Mouse (Mus musculus): Measurements from ENCODE around the gene Trip10. TPM values are rescaled to one million over a fixed set of nuclear protein-coding genes. Genes with fewer than 3 reads are reported as not detected.

Trip10 gene
- polyA plus RNA-seq, 1 experiment from 2014 or later, result 42.1 TPM

DNA sequence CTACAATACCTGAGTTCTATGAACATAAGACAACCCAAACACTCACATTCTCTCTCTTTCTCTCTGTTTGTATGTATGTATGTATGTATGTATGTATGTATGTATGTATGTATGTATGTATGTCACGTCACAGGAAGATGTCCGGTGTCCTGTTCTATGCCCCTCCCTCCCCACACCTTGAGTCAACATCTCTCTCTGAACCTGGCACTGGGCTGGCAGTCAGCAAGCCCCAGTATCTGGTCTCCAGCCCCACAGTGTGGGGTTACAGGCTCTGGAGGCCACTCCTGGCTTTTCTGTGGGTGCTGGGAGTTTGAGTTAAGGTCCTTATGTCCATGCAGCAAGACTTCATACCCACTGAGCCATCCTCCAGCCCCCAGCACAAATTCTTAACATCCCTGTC, 21.8 kb upstream of the Trip10 start:
- DNase-seq (ENCODE audit: low spot score), result no peak
- no peaks in the 10 kb centered on the region for H3K9me3 ChIP-seq (replicated peaks)
- no peak overlapping the region for H3K4me3 ChIP-seq

DNA sequence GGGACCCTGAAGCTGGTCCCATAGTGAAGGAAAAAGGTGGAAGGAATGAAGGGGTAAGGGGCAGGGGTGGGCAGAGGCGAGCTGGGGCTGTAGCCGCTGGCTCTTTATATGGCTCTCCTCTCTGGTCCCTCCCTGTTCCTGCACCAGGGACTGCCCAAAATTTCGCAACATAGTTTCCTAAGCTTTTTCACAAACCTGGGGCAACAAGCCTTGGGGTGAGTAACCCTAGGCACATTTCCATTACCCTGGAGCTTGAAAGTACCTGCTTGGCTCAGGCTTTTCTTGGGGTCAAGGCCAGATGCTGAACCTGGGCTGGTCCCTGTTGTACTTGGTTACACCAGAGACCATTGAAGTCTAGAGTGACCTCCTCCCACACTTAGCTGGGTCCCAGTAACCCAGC, 21.2 kb upstream of the Trip10 start, which contains the start of gene C3:
Gene C3 (minus strand): TSS at position 123 of the 400 bp plus-strand sequence.
- H3K27me3 ChIP-seq (ENCODE audit: low read depth, poor library complexity, severe bottlenecking), result peaks cover 3% of the 10 kb centered on the region; the same call in 1 of the 2 replicates
- H3K9me3 ChIP-seq (replicated peaks), result no peaks in the 10 kb centered on the region
- no peak within 1 kb of the TSS for H3K4me3 ChIP-seq
- H3K4me1 ChIP-seq, result no peaks in the 10 kb centered on the region
- no peaks in the 10 kb centered on the region for H3K36me3 ChIP-seq
- DNase-seq (ENCODE audit: low spot score), result no peak
- 88% methylated on average over 3 of the region's 3 CpGs for WGBS
- H3K27ac ChIP-seq (replicated peaks), result no peak within 1 kb of the TSS

More for the DNA sequence above, 21.8 kb upstream of the Trip10 start:
- Histone ChIP-seq H3K36me3 (no peaks in the 10 kb centered on the region), H3K27me3 (ENCODE audit: low read depth, poor library complexity, severe bottlenecking) (peaks cover 3% of the 10 kb centered on the region; the same call in 1 of the 2 replicates), H3K4me1 (no peaks in the 10 kb centered on the region), H3K27ac (replicated peaks) (no peak overlapping the region)
- 85% methylated on average over 2 of the region's 2 CpGs for WGBS

DNA sequence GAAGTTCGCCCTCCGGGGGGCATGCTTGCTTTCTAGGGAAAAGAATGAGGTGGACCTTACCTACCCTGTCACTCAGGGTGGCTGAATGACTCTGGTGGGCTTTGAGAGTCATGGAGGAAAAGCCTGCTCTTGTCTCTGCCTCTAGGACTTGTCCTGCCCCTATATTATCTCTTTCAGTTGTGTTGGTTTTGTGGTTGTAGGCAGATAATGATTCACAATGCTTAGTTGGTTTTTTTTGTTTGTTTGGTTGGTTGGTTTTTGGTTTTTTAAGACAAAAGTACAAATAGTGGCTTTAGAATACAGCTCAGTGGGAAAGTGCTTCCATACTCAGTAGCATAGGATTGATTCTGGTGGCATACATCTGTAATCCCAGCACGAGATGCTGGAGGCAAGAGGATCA, 20.4 kb upstream of the Trip10 start:
- DNase-seq (ENCODE audit: low spot score), result no peak
- no peak overlapping the region for H3K4me3 ChIP-seq
- H3K36me3 ChIP-seq, result no peaks in the 10 kb centered on the region
- H3K9me3 ChIP-seq (replicated peaks), result no peaks in the 10 kb centered on the region
- H3K27ac ChIP-seq (replicated peaks), result no peak overlapping the region
- WGBS, result 82% methylated on average over 3 of the region's 3 CpGs
- no peaks in the 10 kb centered on the region for H3K4me1 ChIP-seq
- peaks cover under 1% of the 10 kb centered on the region; the same call in 1 of the 2 replicates for H3K27me3 ChIP-seq (ENCODE audit: low read depth, poor library complexity, severe bottlenecking)

DNA sequence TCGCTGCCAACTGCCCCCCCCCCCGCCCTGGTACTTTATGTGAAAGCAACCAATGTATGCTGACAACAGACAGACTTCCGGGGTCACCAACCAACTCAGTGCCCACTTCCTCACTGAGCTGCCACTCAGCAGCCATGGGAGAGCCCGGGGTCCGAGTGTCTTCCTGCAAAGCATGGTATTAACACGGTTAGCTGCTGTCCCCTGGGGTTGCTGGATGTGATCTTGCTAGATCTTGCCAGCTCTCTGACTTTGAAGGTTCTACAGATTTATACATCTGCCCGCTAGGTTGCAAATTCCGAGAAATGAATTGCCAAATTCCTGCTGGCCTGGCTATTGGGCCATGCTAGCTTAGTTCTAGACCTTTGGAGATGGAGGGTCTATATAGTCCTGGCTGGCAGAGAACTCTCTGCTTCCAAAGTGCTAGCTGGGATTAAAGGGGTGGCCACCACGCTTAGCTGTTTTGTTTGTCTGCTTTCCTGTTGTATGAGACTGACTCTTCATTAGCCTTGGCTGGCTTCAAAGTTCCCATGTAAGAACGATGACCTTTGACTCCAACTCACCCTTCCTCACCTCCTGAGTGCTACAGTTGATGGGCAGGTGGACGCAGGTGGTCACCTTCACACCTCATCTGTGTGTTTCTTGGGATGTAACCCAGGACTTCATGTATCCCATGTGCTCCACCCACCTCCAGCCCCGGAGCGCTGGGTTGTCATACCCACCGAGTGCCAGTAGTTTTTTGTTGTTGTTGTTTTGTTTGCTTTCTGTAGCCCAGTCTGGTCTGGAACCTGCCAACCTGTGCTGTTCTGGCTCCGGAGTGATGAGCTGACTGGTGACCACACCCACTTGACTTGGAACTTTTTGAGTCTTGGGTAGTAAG, 19.2 kb upstream of the Trip10 start:
- H3K27me3 ChIP-seq (ENCODE audit: low read depth, poor library complexity, severe bottlenecking), result no peaks in the 10 kb centered on the region
- no peak overlapping the region for H3K27ac ChIP-seq (replicated peaks)
- DNase-seq (ENCODE audit: low spot score), result no peak
- no peak overlapping the region for H3K4me3 ChIP-seq
- peaks cover 9% of the 10 kb centered on the region for H3K36me3 ChIP-seq
- no peaks in the 10 kb centered on the region for H3K9me3 ChIP-seq (replicated peaks)
- 82% methylated on average over 15 of the region's 15 CpGs for WGBS
- no peaks in the 10 kb centered on the region for H3K4me1 ChIP-seq

DNA sequence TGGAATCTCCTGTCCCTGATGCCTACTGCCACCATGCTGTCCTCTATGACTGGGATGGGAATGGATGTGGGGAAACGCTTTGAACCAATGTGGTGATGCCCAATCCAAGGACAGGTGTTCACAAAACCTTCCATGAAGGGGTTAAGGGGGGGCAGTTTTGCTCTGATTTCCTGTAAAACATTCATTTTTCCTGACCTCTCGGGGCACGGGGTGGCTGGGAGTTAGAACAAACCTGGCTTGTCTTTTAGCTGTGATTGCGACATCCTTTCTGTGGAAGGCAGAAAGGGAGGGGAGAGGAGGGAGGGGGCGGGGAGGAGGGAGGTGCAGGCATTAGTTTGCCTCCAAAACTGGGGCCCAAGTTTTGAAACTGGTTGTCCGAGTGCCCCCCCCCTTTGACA, 18.5 kb upstream of the Trip10 start:
- no peak for DNase-seq (ENCODE audit: low spot score)
- no peaks in the 10 kb centered on the region for H3K4me1 ChIP-seq
- H3K36me3 ChIP-seq, result peaks cover 14% of the 10 kb centered on the region
- no peak overlapping the region for H3K27ac ChIP-seq (replicated peaks)
- no peaks in the 10 kb centered on the region for H3K9me3 ChIP-seq (replicated peaks)
- WGBS, result 74% methylated on average over 6 of the region's 6 CpGs
- no peaks in the 10 kb centered on the region for H3K27me3 ChIP-seq (ENCODE audit: low read depth, poor library complexity, severe bottlenecking)
- no peak overlapping the region for H3K4me3 ChIP-seq

DNA sequence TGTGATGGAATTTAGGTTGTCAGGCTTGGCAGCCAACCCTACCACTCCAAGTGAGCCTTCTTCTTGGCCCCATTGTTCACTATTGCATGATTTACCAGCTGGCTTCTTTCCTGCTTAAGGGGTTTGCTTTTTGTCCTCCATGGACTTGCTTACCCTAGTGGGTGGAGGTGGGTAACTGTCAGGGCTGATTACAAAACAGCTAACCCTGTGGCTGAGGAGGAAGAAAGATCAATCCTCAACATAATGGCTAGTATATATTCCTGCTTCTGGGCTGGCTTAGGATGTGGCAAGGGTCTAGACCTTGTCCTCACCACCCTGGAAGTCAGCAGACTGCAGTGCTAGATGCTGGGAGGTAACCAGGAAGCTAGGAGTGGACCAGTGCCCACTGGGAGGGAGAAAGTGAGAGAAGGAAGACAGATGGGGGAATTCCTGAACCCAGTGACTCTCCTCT, 17.9 kb upstream of the Trip10 start:
- Histone ChIP-seq H3K9me3 (replicated peaks) (no peaks in the 10 kb centered on the region), H3K36me3 (peaks cover 20% of the 10 kb centered on the region), H3K27me3 (ENCODE audit: low read depth, poor library complexity, severe bottlenecking) (no peaks in the 10 kb centered on the region), H3K4me3 (no peak overlapping the region), H3K27ac (replicated peaks) (no peak overlapping the region), H3K4me1 (no peaks in the 10 kb centered on the region)
- DNase-seq (ENCODE audit: low spot score), result no peak

DNA sequence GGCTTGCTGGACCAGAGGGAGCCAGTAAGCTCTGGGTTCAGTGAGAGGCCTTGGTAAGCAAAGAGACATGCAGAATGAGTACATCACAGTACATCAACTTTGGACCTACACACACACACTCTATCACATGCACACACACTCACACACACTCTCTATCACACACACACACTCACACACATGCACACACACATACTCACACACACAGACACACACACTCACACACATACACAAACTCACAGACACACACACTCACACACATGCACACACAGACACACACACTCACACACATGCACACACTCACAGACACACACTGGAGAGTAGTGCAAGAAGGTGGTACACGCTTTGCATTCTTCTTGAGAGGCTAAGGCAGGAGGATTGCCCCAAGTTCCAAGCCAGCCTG, 17.1 kb upstream of the Trip10 start:
- 83% methylated on average over 1 of the region's 1 CpGs for WGBS
- Histone ChIP-seq H3K4me1 (no peaks in the 10 kb centered on the region), H3K4me3 (no peak overlapping the region), H3K9me3 (replicated peaks) (no peaks in the 10 kb centered on the region), H3K27ac (replicated peaks) (no peak overlapping the region), H3K36me3 (peaks cover 29% of the 10 kb centered on the region), H3K27me3 (ENCODE audit: low read depth, poor library complexity, severe bottlenecking) (no peaks in the 10 kb centered on the region)
- no peak for DNase-seq (ENCODE audit: low spot score)

DNA sequence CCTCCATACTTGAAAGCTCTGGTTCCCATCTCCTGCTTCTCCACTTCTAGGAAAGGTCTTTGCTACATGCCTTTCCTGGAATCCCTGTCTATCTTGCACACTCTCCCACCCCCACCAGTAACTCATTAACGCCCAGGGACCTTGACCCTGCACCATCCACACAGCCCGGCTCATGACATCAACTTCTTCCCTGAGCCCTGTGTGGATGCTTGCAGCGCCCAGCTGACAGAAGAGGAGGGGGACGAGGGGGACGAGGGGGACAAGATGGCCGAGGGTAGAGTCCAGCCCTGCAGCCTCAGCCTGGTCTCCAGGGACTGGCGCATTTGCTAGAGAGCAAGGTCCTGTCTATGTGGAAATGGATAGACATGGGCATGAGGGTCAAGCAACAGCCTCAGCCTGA, 16.2 kb upstream of the Trip10 start:
- no peak overlapping the region for H3K4me3 ChIP-seq
- 65% methylated on average over 7 of the region's 7 CpGs for WGBS
- H3K27ac ChIP-seq (replicated peaks), result no peak overlapping the region
- DNase-seq (ENCODE audit: low spot score), result no peak
- no peaks in the 10 kb centered on the region for H3K4me1 ChIP-seq
- peaks cover 37% of the 10 kb centered on the region for H3K36me3 ChIP-seq
- no peaks in the 10 kb centered on the region for H3K27me3 ChIP-seq (ENCODE audit: low read depth, poor library complexity, severe bottlenecking)
- H3K9me3 ChIP-seq (replicated peaks), result no peaks in the 10 kb centered on the region

DNA sequence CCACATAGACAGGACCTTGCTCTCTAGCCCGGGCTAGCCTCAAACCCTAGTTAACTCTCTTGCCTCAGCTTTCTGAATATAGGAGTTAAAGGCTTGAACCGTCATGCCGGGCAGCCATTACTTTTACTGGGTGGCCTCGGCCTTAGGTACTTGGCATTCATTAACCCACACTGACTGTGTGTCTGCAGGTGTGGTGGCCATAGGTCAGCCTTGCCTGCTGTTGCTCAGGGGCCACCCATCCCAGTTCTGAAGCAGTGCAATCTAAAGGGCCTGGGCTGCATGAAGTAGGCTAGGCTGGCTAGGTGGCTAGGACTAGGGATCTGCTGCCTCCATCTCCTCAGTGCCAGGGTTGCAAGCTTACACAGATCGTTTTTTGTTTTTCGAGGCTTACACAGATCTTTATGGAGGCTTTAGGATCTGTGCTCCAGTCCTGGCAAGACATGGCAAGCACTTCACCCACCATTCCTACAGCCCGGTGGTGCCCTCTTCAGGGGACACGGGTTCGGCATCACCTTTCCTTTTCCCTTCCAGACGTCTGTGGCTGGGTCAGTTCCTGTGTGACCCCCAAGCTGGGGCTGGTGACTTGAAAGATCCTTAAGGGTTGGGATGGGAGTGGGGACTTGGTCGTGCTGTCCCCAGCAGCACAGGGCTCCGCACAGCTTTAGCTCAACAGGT, 14.9 kb upstream of the Trip10 start:
- Histone ChIP-seq H3K27me3 (ENCODE audit: low read depth, poor library complexity, severe bottlenecking) (no peaks in the 10 kb centered on the region), H3K4me1 (no peaks in the 10 kb centered on the region), H3K36me3 (peaks cover 38% of the 10 kb centered on the region), H3K27ac (replicated peaks) (no peak overlapping the region), H3K4me3 (no peak overlapping the region), H3K9me3 (replicated peaks) (no peaks in the 10 kb centered on the region)
- DNase-seq (ENCODE audit: low spot score), result no peak
- WGBS, result 80% methylated on average over 12 of the region's 12 CpGs

DNA sequence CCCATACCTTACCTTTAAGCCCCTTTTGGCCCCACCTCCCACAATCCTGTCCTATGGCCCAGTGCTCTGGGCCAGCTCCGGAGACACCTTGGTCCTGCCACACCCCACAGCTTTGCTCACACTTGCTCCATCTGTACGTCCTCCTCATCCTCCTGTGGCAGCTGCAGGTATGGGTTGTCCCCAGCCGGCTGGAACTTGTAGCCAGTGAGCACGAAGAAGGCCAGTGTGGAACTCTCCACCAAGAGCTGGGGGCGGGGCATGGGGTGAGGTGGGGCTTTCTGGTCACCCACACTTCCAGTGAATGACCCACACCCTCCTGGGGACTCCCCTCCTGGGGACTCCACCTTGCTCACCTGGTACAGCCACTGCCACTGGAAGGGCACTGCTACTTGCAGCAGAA, 13.5 kb upstream of the Trip10 start:
- no peaks in the 10 kb centered on the region for H3K27me3 ChIP-seq (ENCODE audit: low read depth, poor library complexity, severe bottlenecking)
- WGBS, result 89% methylated on average over 5 of the region's 5 CpGs
- H3K4me1 ChIP-seq, result no peaks in the 10 kb centered on the region
- H3K27ac ChIP-seq (replicated peaks), result no peak overlapping the region
- H3K4me3 ChIP-seq, result no peak overlapping the region
- peaks cover 38% of the 10 kb centered on the region for H3K36me3 ChIP-seq
- DNase-seq (ENCODE audit: low spot score), result no peak
- H3K9me3 ChIP-seq (replicated peaks), result no peaks in the 10 kb centered on the region

DNA sequence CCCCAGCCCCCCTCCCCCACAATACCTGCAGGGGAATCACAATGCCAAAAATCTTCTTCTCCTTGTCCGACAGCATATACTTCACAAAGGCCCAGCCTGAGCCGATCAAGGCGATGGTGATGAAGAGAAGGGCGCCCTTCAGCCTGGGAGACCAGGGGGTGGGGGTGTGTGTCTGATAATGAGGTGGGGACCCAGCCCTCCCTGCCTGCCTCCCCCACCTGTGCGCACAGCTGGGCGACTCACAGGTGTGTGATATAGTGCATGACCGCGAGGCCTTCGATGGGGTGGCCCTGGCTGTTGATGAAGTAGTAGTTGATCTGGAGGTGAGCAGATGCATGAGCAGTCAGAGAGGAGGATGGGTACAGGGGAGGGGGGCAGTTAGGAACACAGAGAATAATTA, 12.1 kb upstream of the Trip10 start:
- DNase-seq (ENCODE audit: low spot score), result no peak
- Histone ChIP-seq H3K9me3 (replicated peaks) (no peaks in the 10 kb centered on the region), H3K4me3 (no peak overlapping the region), H3K27me3 (ENCODE audit: low read depth, poor library complexity, severe bottlenecking) (no peaks in the 10 kb centered on the region), H3K27ac (replicated peaks) (no peak overlapping the region), H3K36me3 (peaks cover 46% of the 10 kb centered on the region), H3K4me1 (no peaks in the 10 kb centered on the region)
- 91% methylated on average over 9 of the region's 9 CpGs for WGBS

DNA sequence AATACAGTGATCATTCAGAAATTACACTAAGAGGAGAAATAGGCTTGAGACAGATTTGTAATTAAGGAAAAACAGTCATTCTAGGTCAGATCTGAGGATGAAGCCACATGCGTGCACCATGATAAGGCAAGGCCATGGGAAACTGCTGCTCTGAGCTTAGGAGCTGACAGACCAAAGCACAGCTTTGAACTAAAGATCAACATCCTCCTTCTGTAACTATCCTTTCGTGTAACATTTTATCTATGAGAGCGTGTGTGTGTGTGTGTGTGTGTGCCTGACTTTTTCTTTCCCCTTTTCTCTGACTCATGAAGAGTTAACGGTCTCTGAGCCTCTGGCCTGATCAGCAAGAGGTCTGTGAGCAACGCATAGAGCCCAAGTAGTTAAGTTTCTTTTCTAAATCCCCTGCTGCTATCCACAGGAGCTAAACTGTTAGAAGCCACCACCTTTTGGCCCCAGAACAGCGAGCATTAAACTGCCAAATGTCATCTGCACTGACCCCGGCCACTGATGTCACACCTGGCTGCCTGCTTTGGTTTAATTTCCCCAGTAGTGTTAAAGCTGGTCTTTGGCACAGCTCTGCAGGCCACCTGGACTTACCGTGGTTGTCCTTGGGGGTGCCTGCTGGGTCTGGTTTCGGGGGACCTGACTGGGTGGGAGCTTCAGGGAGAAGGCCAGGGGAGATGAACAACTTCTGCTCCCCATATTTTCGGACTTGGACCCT, 5.4 kb upstream of the Trip10 start:
- no peak for DNase-seq (ENCODE audit: low spot score)
- 68% methylated on average over 10 of the region's 10 CpGs for WGBS
- no peak overlapping the region for H3K4me3 ChIP-seq
- H3K4me1 ChIP-seq, result peaks cover 17% of the 10 kb centered on the region
- H3K36me3 ChIP-seq, result peaks cover 32% of the 10 kb centered on the region
- H3K27me3 ChIP-seq (ENCODE audit: low read depth, poor library complexity, severe bottlenecking), result no peaks in the 10 kb centered on the region
- no peaks in the 10 kb centered on the region for H3K9me3 ChIP-seq (replicated peaks)
- H3K27ac ChIP-seq (replicated peaks), result no peak overlapping the region
